Mouse (Mus musculus) limb, embryonic 14.5 days (tissue): ENCODE data around the gene Ccdc33. TPM values are rescaled to one million over a fixed set of nuclear protein-coding genes. Genes with fewer than 3 reads are reported as not detected.
A peak's percentile ranks its signal among the peaks of the same experiment; 100 is the strongest.

Experiments used
- ATAC-seq: fragments of 200-750 bp; cut with Nextera tagmentation; 2 replicates; pipeline ENCODE4 v1.8.0; 2017; ENCODE audit warnings: low read depth, moderate number of reproducible peaks, moderate TSS enrichment; ENCODE audit not compliant: low FRiP score
- DNase-seq: peaks from one replicate; pipeline ENCODE4 v3.0.0-alpha.2; 2015; ENCODE audit warnings: low spot score
- H3K27ac ChIP-seq: fragments of 300-500 bp; sonication (generic); replicated peaks from 2 replicates; pipeline ENCODE4 v1.5.1; 2014; ENCODE audit warnings: low read depth, mild to moderate bottlenecking, low read length, moderate library complexity, mixed read lengths
- H3K27me3 ChIP-seq: fragments of 300-500 bp; sonication (generic); 2 replicates; pipeline ENCODE4 v1.6.1; 2014; ENCODE audit warnings: low read length, mixed read lengths; ENCODE audit not compliant: control insufficient read depth, insufficient read depth
- H3K36me3 ChIP-seq: fragments of 300-500 bp; sonication (generic); 2 replicates; pipeline ENCODE4 v1.6.1; 2014; ENCODE audit warnings: mild to moderate bottlenecking, low read length, moderate library complexity, mixed read lengths; ENCODE audit not compliant: control insufficient read depth, insufficient read depth
- H3K4me1 ChIP-seq: fragments of 300-500 bp; sonication (generic); 2 replicates; pipeline ENCODE4 v1.6.1; 2014; ENCODE audit warnings: antibody characterized with exemption, low read length, mixed read lengths; ENCODE audit not compliant: control insufficient read depth, insufficient read depth
- H3K4me2 ChIP-seq: fragments of 300-500 bp; sonication (generic); replicated peaks from 2 replicates; pipeline ENCODE4 v1.6.1; 2014; ENCODE audit warnings: low read depth, mild to moderate bottlenecking, low read length, moderate library complexity; ENCODE audit not compliant: severe bottlenecking
- H3K4me3 ChIP-seq: fragments of 300-500 bp; sonication (generic); replicated peaks from 2 replicates; pipeline ENCODE4 v1.5.1; 2014; ENCODE audit warnings: low read length
- H3K9ac ChIP-seq: fragments of 300-500 bp; sonication (generic); 2 replicates; pipeline ENCODE4 v1.6.1; 2014; ENCODE audit warnings: mild to moderate bottlenecking, low read depth, low read length, moderate library complexity; ENCODE audit not compliant: severe bottlenecking
- H3K9me3 ChIP-seq: fragments of 300-500 bp; sonication (generic); 2 replicates; pipeline ENCODE4 v1.6.1; 2016; ENCODE audit warnings: low read length; ENCODE audit not compliant: control insufficient read depth
- POLR2A ChIP-seq: fragments of 200-500 bp; IDR thresholded peaks from 2 replicates; pipeline ENCODE4 v1.8.0; 2012; ENCODE audit warnings: inconsistent platforms, mild to moderate bottlenecking, moderate library complexity, borderline replicate concordance; ENCODE audit not compliant: insufficient read depth, insufficient read length; ENCODE audit errors: extremely low read depth
- WGBS: fragments of 180-500 bp; shearing (Covaris S2); extraction: QIAGEN DNeasy Blood & Tissue Kit; methylation state at CpG from one replicate; pipeline ENCODE4 v1.1.7; 2014; 5-methylcytosine and 5-hydroxymethylcytosine counted together
- polyA plus RNA-seq, 2 experiments: library from polyadenylated mRNA; depleted of rRNA in 1 of 2; stranded (reverse) in 1 of 2; unstranded in 1 of 2; fragments of >200 nt; fragmentation: Nextera tagmentation in 1 of 2; extraction: Ambion mirVana in 1 of 2; gene quantifications; 2 replicates each; pipeline versions ENCODE4 v1.2.1 to v1.2.3; 2012 to 2014

The Ccdc33 gene
- polyA plus RNA-seq, 2 experiments, result 0.11 TPM; not detected in 1

DNA sequence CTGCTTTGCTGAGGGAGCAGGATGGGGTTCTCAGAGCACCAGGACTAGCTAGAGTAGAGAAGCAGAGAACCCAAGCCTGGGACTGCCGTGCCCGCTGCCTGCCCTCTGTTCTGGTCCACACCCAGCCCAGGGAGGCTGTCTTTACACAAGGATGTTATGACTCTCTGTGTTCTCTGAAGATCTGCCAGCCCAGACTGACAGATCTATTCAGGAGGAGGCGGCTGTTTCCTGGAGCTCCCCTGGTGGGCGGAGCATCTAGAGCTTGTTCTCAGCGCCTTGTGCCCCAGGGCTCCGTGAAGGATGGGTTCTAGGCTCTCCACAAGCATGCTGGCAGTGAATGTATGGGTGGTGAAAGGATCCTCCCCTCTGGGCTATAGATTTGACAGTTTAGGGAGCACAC, 21.3 kb upstream of the Ccdc33 start:
- H3K4me2 ChIP-seq, result no peak overlapping the region
- no peak for TF ChIP-seq POLR2A
- ATAC-seq (no peak), DNase-seq (no peak)
- H3K4me3 ChIP-seq, result no peak overlapping the region
- H3K9ac ChIP-seq, result no peak overlapping the region
- H3K27ac ChIP-seq, result no peak overlapping the region
- no peaks in the 10 kb centered on the region for H3K27me3 ChIP-seq
- H3K4me1 ChIP-seq, result peaks cover 27% of the 10 kb centered on the region
- 46% methylated on average over 6 of the region's 6 CpGs for WGBS
- no peaks in the 10 kb centered on the region for H3K9me3 ChIP-seq
- H3K36me3 ChIP-seq, result no peaks in the 10 kb centered on the region

DNA sequence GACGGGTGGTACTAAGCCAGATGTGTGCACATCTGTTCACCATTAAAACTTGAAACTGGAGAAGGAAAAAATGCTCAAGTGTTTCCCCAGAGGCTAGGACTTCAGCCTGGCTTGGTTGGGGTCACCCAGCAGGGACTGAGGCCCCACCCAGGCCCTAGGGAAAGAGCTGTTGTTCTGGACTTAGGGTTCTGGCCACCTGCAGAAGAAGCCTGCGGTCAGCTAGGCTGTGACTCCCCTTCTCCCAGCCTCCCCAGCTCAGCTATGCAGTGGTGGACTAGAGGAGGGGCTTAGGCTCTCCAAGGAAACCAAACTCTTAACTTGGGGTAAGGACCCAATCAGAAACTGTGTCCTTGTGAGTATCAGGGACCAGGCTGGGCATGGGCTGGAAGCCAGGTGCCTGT, 17.3 kb upstream of the Ccdc33 start:
- Histone ChIP-seq H3K4me1 (peaks cover 60% of the 10 kb centered on the region), H3K4me3 (no peak overlapping the region; the same call in 1 of the 2 replicates), H3K36me3 (no peaks in the 10 kb centered on the region), H3K4me2 (peak overlapping the region; percentile 30), H3K27me3 (no peaks in the 10 kb centered on the region), H3K27ac (peak overlapping the region; percentile 63), H3K9me3 (no peaks in the 10 kb centered on the region), H3K9ac (no peak overlapping the region)
- ATAC-seq (0 out of 2 replicates have a peak, but pooled peaks have one; percentile 13), DNase-seq (peak; percentile 40)
- TF ChIP-seq POLR2A, result no peak
- WGBS, result 3% methylated on average over 2 of the region's 2 CpGs

DNA sequence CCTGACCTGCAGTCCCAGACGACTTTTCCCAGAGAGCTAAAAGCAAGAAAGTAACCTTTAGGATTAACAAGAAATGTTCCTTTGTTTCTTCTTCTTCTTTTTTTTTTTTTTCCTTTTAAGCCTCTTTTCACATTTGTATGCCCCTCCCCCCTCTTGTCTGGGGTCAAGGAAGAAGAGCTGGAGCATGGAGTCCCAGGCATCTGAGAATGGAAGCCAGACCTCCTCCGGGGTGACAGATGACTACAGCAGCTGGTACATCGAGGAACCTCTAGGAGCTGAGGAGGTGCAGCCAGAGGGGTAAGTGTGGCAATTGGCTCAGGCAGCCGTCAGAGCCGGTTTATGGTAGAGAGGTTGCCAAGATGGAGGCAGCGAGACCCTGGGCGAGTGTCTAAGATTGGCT, 16.3 kb upstream of the Ccdc33 start:
- peak overlapping the region; percentile 63 for H3K27ac ChIP-seq
- peak overlapping the region; percentile 33 for H3K4me2 ChIP-seq
- no peak overlapping the region for H3K9ac ChIP-seq
- DNase-seq (no peak), ATAC-seq (no peak)
- H3K9me3 ChIP-seq, result no peaks in the 10 kb centered on the region
- H3K27me3 ChIP-seq, result no peaks in the 10 kb centered on the region
- H3K36me3 ChIP-seq, result no peaks in the 10 kb centered on the region
- H3K4me1 ChIP-seq, result peaks cover 62% of the 10 kb centered on the region
- no peak for TF ChIP-seq POLR2A
- WGBS, result 12% methylated on average over 7 of the region's 7 CpGs
- 0 out of 2 replicates have a peak overlapping the region, but pooled peaks have one; percentile 9 for H3K4me3 ChIP-seq

DNA sequence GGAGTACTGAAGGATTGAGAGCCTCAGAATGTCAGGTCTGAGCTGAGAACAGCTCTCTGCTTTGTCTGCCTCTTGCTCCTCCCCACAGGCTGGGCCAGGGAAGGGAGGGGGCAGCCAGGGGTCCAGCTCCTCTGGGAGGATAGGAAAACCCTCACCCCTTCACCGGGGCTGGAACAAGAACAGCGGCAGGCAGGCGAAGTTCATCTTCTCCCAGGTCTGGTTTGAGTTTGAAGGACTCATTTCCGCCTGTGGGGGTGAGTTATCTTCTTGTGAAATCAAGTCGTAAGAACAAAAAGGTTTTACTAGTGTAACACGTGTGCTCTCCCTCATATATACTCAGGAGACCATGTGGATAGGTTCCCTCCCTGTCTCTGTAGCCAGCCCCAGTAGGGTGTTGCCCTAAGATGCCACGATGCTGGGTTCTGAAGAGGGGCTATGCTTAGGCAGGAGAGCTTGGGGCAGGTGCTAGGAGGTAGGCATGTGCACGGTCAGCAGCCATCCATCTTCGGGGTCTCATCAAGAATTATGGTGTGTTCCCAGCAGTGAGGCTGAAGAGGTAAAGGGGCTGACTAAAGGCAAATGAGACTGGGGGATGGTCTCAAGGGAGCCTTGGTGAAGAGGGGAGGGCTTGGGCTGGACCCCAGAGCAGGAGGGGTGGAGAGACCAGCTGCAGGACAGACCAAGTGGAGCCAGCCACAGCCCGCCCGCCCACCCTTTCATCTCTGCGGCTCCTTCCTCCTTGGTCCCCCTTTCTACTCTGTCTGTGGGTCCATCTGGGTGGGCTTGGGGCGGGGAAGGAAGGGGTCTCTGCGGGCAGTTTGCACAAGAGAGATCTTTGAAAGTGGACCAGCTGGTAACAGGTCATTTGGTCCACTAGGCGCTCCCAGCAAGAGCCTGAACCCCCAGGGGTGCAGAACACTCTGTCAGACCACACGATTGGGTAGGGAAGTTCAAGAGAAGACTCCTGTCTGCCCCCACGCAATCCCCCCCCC, 15.6 kb upstream of the Ccdc33 start:
- Histone ChIP-seq H3K4me2 (peak overlapping the region; percentile 33), H3K9ac (no peak overlapping the region), H3K4me3 (no peak overlapping the region), H3K27me3 (no peaks in the 10 kb centered on the region), H3K27ac (peak overlapping the region; percentile 63), H3K9me3 (no peaks in the 10 kb centered on the region), H3K36me3 (no peaks in the 10 kb centered on the region), H3K4me1 (peaks cover 65% of the 10 kb centered on the region)
- TF ChIP-seq POLR2A, result no peak
- ATAC-seq, result peak; percentile 42; the same call in 1 of the 2 replicates
- 6% methylated on average over 14 of the region's 17 CpGs for WGBS
- DNase-seq, result peak; percentile 36

DNA sequence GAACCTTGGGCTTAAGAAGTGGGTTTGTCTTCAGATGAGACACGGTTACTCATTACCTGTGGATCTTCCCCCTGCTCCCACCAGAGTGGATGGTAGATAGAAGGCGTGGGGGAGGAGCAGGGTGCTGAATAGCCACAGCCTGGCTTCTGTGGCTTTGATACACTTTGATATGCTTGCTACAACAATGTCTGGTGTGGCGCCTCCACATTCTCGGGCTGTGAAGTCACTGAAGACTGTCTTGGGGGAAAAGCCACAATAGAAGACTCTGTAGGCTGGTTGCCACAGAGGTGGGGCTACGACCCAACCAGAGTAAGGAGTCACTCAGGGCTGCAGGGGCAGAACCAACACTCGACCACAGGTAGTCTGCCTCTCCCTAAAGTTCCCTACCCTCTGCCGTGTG, 13.1 kb upstream of the Ccdc33 start:
- no peak for TF ChIP-seq POLR2A
- Histone ChIP-seq H3K9ac (no peak overlapping the region), H3K4me3 (no peak overlapping the region), H3K36me3 (no peaks in the 10 kb centered on the region), H3K27me3 (no peaks in the 10 kb centered on the region), H3K9me3 (no peaks in the 10 kb centered on the region), H3K27ac (no peak overlapping the region), H3K4me1 (peaks cover 82% of the 10 kb centered on the region), H3K4me2 (no peak overlapping the region)
- no peak for DNase-seq
- WGBS, result 68% methylated on average over 7 of the region's 7 CpGs
- ATAC-seq, result no peak
